Mouse (Mus musculus) neural tube, embryonic 15.5 days (tissue): ENCODE measurements around the gene Sh2d5. TPM values are rescaled to one million over a fixed set of nuclear protein-coding genes. Genes with fewer than 3 reads are reported as not detected.
A peak's percentile ranks its signal among the peaks of the same experiment; 100 is the strongest.

Source experiments
- ATAC-seq: fragments of 200-750 bp; cut with Nextera tagmentation; 2 replicates; pipeline ENCODE4 v1.8.0; 2017; ENCODE audit warnings: mild to moderate bottlenecking, moderate TSS enrichment, moderate library complexity; ENCODE audit not compliant: low FRiP score
- H3K27ac ChIP-seq: fragments of 300-500 bp; sonication (generic); replicated peaks from 2 replicates; pipeline ENCODE4 v1.5.1; 2015; ENCODE audit warnings: mild to moderate bottlenecking, inconsistent platforms
- H3K27me3 ChIP-seq: fragments of 300-500 bp; sonication (generic); replicated peaks from 2 replicates; pipeline ENCODE4 v1.6.1; 2015; ENCODE audit warnings: inconsistent platforms
- H3K36me3 ChIP-seq: fragments of 300-500 bp; sonication (generic); 2 replicates; pipeline ENCODE4 v1.6.1; 2015; ENCODE audit warnings: inconsistent platforms
- H3K4me1 ChIP-seq: fragments of 300-500 bp; sonication (generic); 2 replicates; pipeline ENCODE4 v1.6.1; 2015; ENCODE audit warnings: inconsistent platforms
- H3K4me2 ChIP-seq: fragments of 300-500 bp; sonication (generic); 2 replicates; pipeline ENCODE4 v1.6.1; 2015; ENCODE audit warnings: inconsistent platforms, mild to moderate bottlenecking, moderate library complexity
- H3K4me3 ChIP-seq: fragments of 300-500 bp; sonication (generic); replicated peaks from 2 replicates; pipeline ENCODE4 v1.5.1; 2015; ENCODE audit warnings: mild to moderate bottlenecking, inconsistent platforms
- H3K9ac ChIP-seq: fragments of 300-500 bp; sonication (generic); replicated peaks from 2 replicates; pipeline ENCODE4 v1.6.1; 2015; ENCODE audit warnings: mild to moderate bottlenecking, inconsistent platforms
- H3K9me3 ChIP-seq: fragments of 300-500 bp; sonication (generic); replicated peaks from 2 replicates; pipeline ENCODE4 v1.6.1; 2016; ENCODE audit warnings: inconsistent platforms
- WGBS: fragments of 180-500 bp; shearing (Covaris S2); methylation state at CpG from one replicate; pipeline ENCODE4 v1.1.7; 2015; ENCODE audit warnings: mixed read lengths; 5-methylcytosine and 5-hydroxymethylcytosine counted together
- polyA plus RNA-seq: library from polyadenylated mRNA; unstranded; fragments of >200 nt; fragmentation: Nextera tagmentation; extraction: Ambion mirVana; gene quantifications from 2 replicates; pipeline ENCODE4 v1.2.1, GENCODE M21; 2015

Sh2d5 gene
- 17.0 and 19.9 TPM in 2 replicates for polyA plus RNA-seq

DNA sequence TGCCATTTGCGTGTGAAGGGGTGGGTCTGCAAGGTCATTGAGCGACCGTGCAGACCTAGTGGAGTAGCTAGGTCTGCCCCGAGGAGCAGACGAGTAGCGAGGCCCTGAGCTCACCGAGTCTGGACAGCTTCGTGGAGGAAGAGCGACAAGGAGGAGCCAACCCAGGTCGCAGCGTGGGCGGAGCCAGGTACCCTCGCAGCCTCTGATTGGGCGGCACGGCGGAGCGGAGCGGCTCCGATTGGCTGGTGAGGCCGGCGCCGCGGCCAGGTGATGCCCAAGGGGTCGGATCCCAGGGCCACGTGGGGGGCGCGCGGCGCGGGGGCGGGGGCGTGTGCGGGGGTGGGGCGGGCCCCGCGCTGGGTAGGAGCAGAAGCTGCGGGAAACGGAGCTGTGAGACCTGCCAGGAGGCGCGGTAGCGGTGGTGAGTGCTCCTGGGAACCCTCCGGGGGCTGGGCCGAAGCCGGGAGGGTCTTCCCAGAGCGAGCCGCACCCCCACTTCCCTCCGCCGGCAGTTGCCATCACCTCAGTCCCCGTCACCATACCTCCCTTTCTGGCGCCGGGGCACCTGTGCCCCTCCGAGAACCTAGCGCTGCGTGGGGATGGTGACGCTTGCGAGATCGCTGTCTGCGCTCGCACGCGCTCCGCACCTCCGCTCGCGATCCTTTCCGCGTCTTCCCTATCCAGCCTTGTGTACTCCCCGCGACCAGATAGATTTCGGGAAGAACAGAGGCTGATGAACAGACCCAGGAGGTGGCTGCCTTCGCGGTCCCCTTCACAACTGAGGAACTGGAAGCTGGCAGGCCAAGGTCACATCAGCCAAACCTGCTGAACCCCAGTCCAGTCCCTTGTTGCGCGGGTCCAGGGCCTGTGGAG lies at the start of gene Sh2d5, which contains the start of gene Kif17:
Gene Sh2d5 (plus strand): TSS at position 316 of the 873 bp plus-strand sequence.
Gene Kif17 (plus strand): TSS at position 348 of the 873 bp plus-strand sequence.
- peak within 1 kb of the TSS; percentile 63 for H3K9ac ChIP-seq
- H3K4me2 ChIP-seq: peak within 1 kb of the TSS; percentile 88
- H3K4me1 ChIP-seq: peaks cover 47% of the 10 kb centered on the region
- H3K4me3 ChIP-seq: peak within 1 kb of the TSS; percentile 66
- ATAC-seq: peak; percentile 95
- H3K36me3 ChIP-seq: peaks cover 10% of the 10 kb centered on the region
- WGBS: under 1% methylated on average over 71 of the region's 74 CpGs
- H3K9me3 ChIP-seq: no peaks in the 10 kb centered on the region
- H3K27ac ChIP-seq: peak within 1 kb of the TSS; percentile 84
- no peaks in the 10 kb centered on the region for H3K27me3 ChIP-seq

GRCm38 (mm10) chr4:138200769-138201168 lies 49.4 kb upstream of the Sh2d5 start:
- WGBS: 98% methylated on average over 3 of the region's 3 CpGs
- ATAC-seq: no peak

GRCm38 (mm10) chr4:138201696-138202095 lies 48.5 kb upstream of the Sh2d5 start:
- no peak overlapping the region for H3K9ac ChIP-seq
- no peak for ATAC-seq
- H3K9me3 ChIP-seq: no peaks in the 10 kb centered on the region
- no peaks in the 10 kb centered on the region for H3K27me3 ChIP-seq
- H3K27ac ChIP-seq: no peak overlapping the region
- no peak overlapping the region for H3K4me2 ChIP-seq
- WGBS: 81% methylated on average over 9 of the region's 9 CpGs
- no peaks in the 10 kb centered on the region for H3K4me1 ChIP-seq
- peaks cover 83% of the 10 kb centered on the region for H3K36me3 ChIP-seq
- no peak overlapping the region for H3K4me3 ChIP-seq

More at GRCm38 (mm10) chr4:138200769-138201168, 49.4 kb upstream of the Sh2d5 start:
- H3K36me3 ChIP-seq: peaks cover 89% of the 10 kb centered on the region
- H3K9ac ChIP-seq: no peak overlapping the region
- no peak overlapping the region for H3K4me3 ChIP-seq
- H3K27ac ChIP-seq: no peak overlapping the region
- H3K9me3 ChIP-seq: no peaks in the 10 kb centered on the region
- no peak overlapping the region for H3K4me2 ChIP-seq
- H3K4me1 ChIP-seq: no peaks in the 10 kb centered on the region
- no peaks in the 10 kb centered on the region for H3K27me3 ChIP-seq

- no peak for ATAC-seq
- H3K27me3 ChIP-seq: no peaks in the 10 kb centered on the region
- H3K27ac ChIP-seq: no peak overlapping the region
- peaks cover 42% of the 10 kb centered on the region for H3K36me3 ChIP-seq
- no peaks in the 10 kb centered on the region for H3K9me3 ChIP-seq
- 93% methylated on average over 5 of the region's 5 CpGs for WGBS
- H3K4me3 ChIP-seq: no peak overlapping the region
- no peak overlapping the region for H3K9ac ChIP-seq
- H3K4me1 ChIP-seq: 0 out of 2 replicates have a peak, but pooled peaks cover 2% of the 10 kb centered on the region
- no peak overlapping the region for H3K4me2 ChIP-seq
Observed at GRCm38 (mm10) chr4:138210116-138210515, 40.1 kb upstream of the Sh2d5 start.

- no peak overlapping the region for H3K4me2 ChIP-seq
- H3K27ac ChIP-seq: no peak overlapping the region
- H3K4me3 ChIP-seq: no peak overlapping the region
- no peak overlapping the region for H3K9ac ChIP-seq
- H3K27me3 ChIP-seq: no peaks in the 10 kb centered on the region
- H3K36me3 ChIP-seq: peaks cover 15% of the 10 kb centered on the region
- 86% methylated on average over 3 of the region's 3 CpGs for WGBS
- H3K9me3 ChIP-seq: no peaks in the 10 kb centered on the region
- ATAC-seq: no peak
- H3K4me1 ChIP-seq: peaks cover 26% of the 10 kb centered on the region
Observed at GRCm38 (mm10) chr4:138213861-138214260, 36.3 kb upstream of the Sh2d5 start.

GRCm38 (mm10) chr4:138215671-138216199 lies 34.5 kb upstream of the Sh2d5 start:
- Histone ChIP-seq H3K27me3 (no peaks in the 10 kb centered on the region), H3K9me3 (no peaks in the 10 kb centered on the region), H3K27ac (peak overlapping the region; percentile 100), H3K4me3 (peak overlapping the region; percentile 81), H3K4me2 (peak overlapping the region; percentile 84), H3K4me1 (peaks cover 45% of the 10 kb centered on the region), H3K9ac (peak overlapping the region; percentile 99), H3K36me3 (0 out of 2 replicates have a peak, but pooled peaks cover 3% of the 10 kb centered on the region)
- 39% methylated on average over 13 of the region's 13 CpGs for WGBS
- no peak for ATAC-seq

- H3K9ac ChIP-seq: peak within 1 kb of the TSS; percentile 99
- H3K4me3 ChIP-seq: peak within 1 kb of the TSS; percentile 81
- ATAC-seq: peak; percentile 85
- peak within 1 kb of the TSS; percentile 84 for H3K4me2 ChIP-seq
- H3K36me3 ChIP-seq: 0 out of 2 replicates have a peak, but pooled peaks cover 3% of the 10 kb centered on the region
- peak within 1 kb of the TSS; percentile 100 for H3K27ac ChIP-seq
- H3K9me3 ChIP-seq: no peaks in the 10 kb centered on the region
- peaks cover 49% of the 10 kb centered on the region for H3K4me1 ChIP-seq
- H3K27me3 ChIP-seq: no peaks in the 10 kb centered on the region
- under 1% methylated on average over 73 of the region's 84 CpGs for WGBS
Observed at GRCm38 (mm10) chr4:138216200-138216890, 33.9 kb upstream of the Sh2d5 start, which contains the start of gene Hp1bp3. Gene Hp1bp3, plus strand, starts transcription at chr4:138216296.

GRCm38 (mm10) chr4:138216891-138217392 lies 33.3 kb upstream of the Sh2d5 start:
- H3K4me1 ChIP-seq: peaks cover 49% of the 10 kb centered on the region
- peak; percentile 97 for ATAC-seq
- WGBS: under 1% methylated on average over 64 of the region's 68 CpGs
- H3K9me3 ChIP-seq: no peaks in the 10 kb centered on the region
- peaks cover 4% of the 10 kb centered on the region for H3K36me3 ChIP-seq
- H3K27me3 ChIP-seq: no peaks in the 10 kb centered on the region
- H3K9ac ChIP-seq: peak overlapping the region; percentile 99
- peak overlapping the region; percentile 81 for H3K4me3 ChIP-seq
- H3K4me2 ChIP-seq: peak overlapping the region; percentile 84
- H3K27ac ChIP-seq: peak overlapping the region; percentile 100

DNA sequence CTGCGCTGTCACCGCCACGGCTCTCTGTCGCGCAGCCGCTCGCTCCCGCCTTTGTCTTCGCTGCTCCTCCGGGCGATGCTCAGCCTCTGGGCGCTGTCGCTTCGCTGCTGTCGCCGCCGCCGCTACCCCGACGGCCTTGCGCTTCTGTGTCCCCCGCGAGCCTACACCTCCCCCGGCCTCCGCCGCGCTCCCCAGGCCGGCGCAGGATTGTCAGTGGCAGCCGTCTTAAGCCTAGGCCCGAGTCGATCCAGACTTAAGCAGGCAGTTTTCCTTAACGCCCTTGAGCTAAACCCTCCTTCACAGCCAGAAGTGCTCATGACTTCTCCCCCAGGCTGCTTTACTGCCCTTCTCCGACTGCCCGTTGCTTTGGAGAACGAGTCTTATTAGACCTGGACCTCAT lies 32.8 kb upstream of the Sh2d5 start:
- Histone ChIP-seq H3K4me1 (peaks cover 49% of the 10 kb centered on the region), H3K27me3 (no peaks in the 10 kb centered on the region), H3K27ac (peak overlapping the region; percentile 100), H3K4me2 (peak overlapping the region; percentile 77), H3K4me3 (peak overlapping the region; percentile 81), H3K9me3 (no peaks in the 10 kb centered on the region), H3K9ac (peak overlapping the region; percentile 89), H3K36me3 (peaks cover 9% of the 10 kb centered on the region)
- ATAC-seq: peak; percentile 3; the same call in 1 of the 2 replicates
- under 1% methylated on average over 36 of the region's 36 CpGs for WGBS

DNA sequence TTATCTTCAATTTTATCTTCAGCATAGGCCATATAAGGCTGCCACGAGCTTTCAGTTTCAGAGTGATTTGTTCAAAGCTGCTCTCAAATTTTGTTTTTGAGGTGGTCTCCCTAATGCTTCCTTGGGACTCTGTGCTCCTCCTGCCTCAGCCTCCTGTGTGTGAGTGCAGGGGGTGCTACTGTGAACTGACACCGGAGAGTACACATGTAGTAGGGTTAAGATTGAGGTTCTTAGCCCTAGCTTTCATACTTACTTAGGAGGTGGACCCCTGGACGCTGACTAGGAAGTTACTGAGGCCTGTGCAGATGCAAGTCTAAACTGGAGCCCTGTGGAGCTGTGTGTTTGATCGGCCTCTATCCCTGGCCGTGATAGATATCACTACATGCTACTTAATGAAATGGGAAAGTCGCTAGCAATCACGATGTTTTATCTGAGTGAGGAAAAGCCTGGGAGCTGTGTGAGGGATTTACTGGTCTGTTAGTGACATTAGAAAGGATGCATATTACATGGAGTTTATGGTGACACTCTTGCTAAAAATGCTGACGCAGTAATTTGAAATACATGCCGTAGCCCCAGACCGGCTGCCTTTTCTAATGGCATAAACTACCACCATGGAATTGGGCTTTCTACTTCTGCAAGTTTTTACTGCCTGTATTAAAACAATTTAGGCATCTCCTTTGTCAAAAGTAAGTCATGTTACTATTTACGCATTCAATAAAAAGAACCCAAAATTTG lies 32.1 kb upstream of the Sh2d5 start:
- Histone ChIP-seq H3K4me1 (peaks cover 49% of the 10 kb centered on the region), H3K9me3 (no peaks in the 10 kb centered on the region), H3K36me3 (peaks cover 16% of the 10 kb centered on the region), H3K4me3 (peak overlapping the region; percentile 81), H3K27me3 (no peaks in the 10 kb centered on the region), H3K27ac (peak overlapping the region; percentile 100; the same call in 1 of the 2 replicates), H3K9ac (peak overlapping the region; percentile 89), H3K4me2 (peak overlapping the region; percentile 77)
- ATAC-seq: no peak
- 77% methylated on average over 11 of the region's 11 CpGs for WGBS
